In genomic region chr9:91395066-91395772, GRCm38 (mm10) we compare ENCODE assay signal across 26 mouse cellular contexts. TPM values are rescaled to one million over a fixed set of nuclear protein-coding genes. Genes with fewer than 3 reads are reported as not detected.
DNase-seq lines count a peak whose midpoint lies in the region; ATAC-seq and TF ChIP-seq lines count a peak whose summit lies in the region.
"Had no signal": no experiment of that assay in that cellular context is flagged by ENCODE, and none has a peak within 500 bp of the region (broad histone marks: within the 10 kb centered on the region; RNA-seq: fewer than 3 reads in every experiment).

No protein-coding gene starts in this region.

- no peak overlapping the region for H3K9ac ChIP-seq in hindbrain, embryonic 13.5 days
- no peak overlapping the region for H3K9ac ChIP-seq in hindbrain, postnatal 0 days (replicated peaks; ENCODE audit: low read length)
- H3K9ac ChIP-seq: limb, embryonic 13.5 days; liver, embryonic 12.5 days; midbrain, embryonic 15.5 days had no signal

- DNase-seq in cerebellum, postnatal 14 days: peak; percentile 43 to 58
- DNase-seq in cerebellum, postnatal 36 days: no peak
- DNase-seq in hindbrain, postnatal 0 days (ENCODE audit: low spot score): no peak
- peak; percentile 23 for DNase-seq in embryonic facial prominence, embryonic 10.5 days (ENCODE audit: low spot score)
- DNase-seq in limb, embryonic 10.5 days (ENCODE audit: low spot score): peak; percentile 30
- no peak for DNase-seq in right cerebral cortex, postnatal 4 days
- DNase-seq: adrenal gland, postnatal 10 days; cerebellum, adult 2 months; gastrocnemius, adult 2 months; kidney, adult 9 months; kidney, postnatal 14 days; lung, adult 18-20 months; lung, postnatal 10 days; right cerebral cortex, postnatal 14 days had no signal

- no peaks in the 10 kb centered on the region for H3K9me3 ChIP-seq in hindbrain, embryonic 13.5 days
- H3K9me3 ChIP-seq in hindbrain, postnatal 0 days (ENCODE audit: low read length): no peaks in the 10 kb centered on the region
- H3K9me3 ChIP-seq in embryonic facial prominence, embryonic 10.5 days: no peaks in the 10 kb centered on the region
- no peaks in the 10 kb centered on the region for H3K9me3 ChIP-seq in limb, embryonic 10.5 days (replicated peaks)
- H3K9me3 ChIP-seq: limb, embryonic 13.5 days; liver, embryonic 12.5 days had no signal

- H3K4me3 ChIP-seq in hindbrain, embryonic 13.5 days: no peak overlapping the region
- no peak overlapping the region for H3K4me3 ChIP-seq in hindbrain, postnatal 0 days (ENCODE audit: low read length)
- no peak overlapping the region for H3K4me3 ChIP-seq in embryonic facial prominence, embryonic 10.5 days
- no peak overlapping the region for H3K4me3 ChIP-seq in limb, embryonic 10.5 days
- H3K4me3 ChIP-seq: gastrocnemius, adult 2 months; limb, embryonic 13.5 days; liver, embryonic 12.5 days; midbrain, embryonic 15.5 days; myocyte had no signal

- no peak for TF ChIP-seq CTCF in hindbrain, postnatal 0 days (IDR thresholded peaks at IDR 0.05; ENCODE audit: low read depth)

- H3K4me1 ChIP-seq in hindbrain, embryonic 13.5 days (replicated peaks): peaks cover 11% of the 10 kb centered on the region; the same call in 1 of the 2 replicates
- H3K4me1 ChIP-seq in hindbrain, postnatal 0 days (ENCODE audit: insufficient read depth, low read length): no peaks in the 10 kb centered on the region
- H3K4me1 ChIP-seq in embryonic facial prominence, embryonic 10.5 days: no peaks in the 10 kb centered on the region
- no peaks in the 10 kb centered on the region for H3K4me1 ChIP-seq in limb, embryonic 10.5 days
- H3K4me1 ChIP-seq: limb, embryonic 13.5 days; liver, embryonic 12.5 days; midbrain, embryonic 15.5 days had no signal

- WGBS in hindbrain, embryonic 13.5 days: 10% methylated on average over 14 of the region's 14 CpGs
- WGBS in hindbrain, postnatal 0 days: 13% methylated on average over 14 of the region's 14 CpGs
- WGBS in embryonic facial prominence, embryonic 10.5 days: 7% methylated on average over 14 of the region's 14 CpGs
- WGBS in limb, embryonic 10.5 days: 7% methylated on average over 14 of the region's 14 CpGs

- H3K36me3 ChIP-seq in hindbrain, embryonic 13.5 days: no peaks in the 10 kb centered on the region
- H3K36me3 ChIP-seq in hindbrain, postnatal 0 days (ENCODE audit: insufficient read depth, low read length): no peaks in the 10 kb centered on the region
- H3K36me3 ChIP-seq in embryonic facial prominence, embryonic 10.5 days (replicated peaks): no peaks in the 10 kb centered on the region
- H3K36me3 ChIP-seq in limb, embryonic 10.5 days: no peaks in the 10 kb centered on the region
- H3K36me3 ChIP-seq: limb, embryonic 13.5 days; liver, embryonic 12.5 days; midbrain, embryonic 15.5 days had no signal

- peak overlapping the region; percentile 64 for H3K27ac ChIP-seq in hindbrain, embryonic 13.5 days
- no peak overlapping the region for H3K27ac ChIP-seq in hindbrain, postnatal 0 days
- H3K27ac ChIP-seq in embryonic facial prominence, embryonic 10.5 days (replicated peaks): no peak overlapping the region
- H3K27ac ChIP-seq in limb, embryonic 10.5 days: no peak overlapping the region
- H3K27ac ChIP-seq: gastrocnemius, adult 2 months; limb, embryonic 13.5 days; liver, embryonic 12.5 days; midbrain, embryonic 15.5 days had no signal

- no peak for ATAC-seq in hindbrain, embryonic 13.5 days (ENCODE audit: low FRiP score)
- no peak for ATAC-seq in hindbrain, postnatal 0 days
- no peak for ATAC-seq in erythroblast, adult 5-6 weeks (replicated peaks; ENCODE audit: low FRiP score, poor library complexity, severe bottlenecking)
- ATAC-seq: intestine, embryonic 16.5 days; liver, embryonic 12.5 days had no signal

- peaks cover 95% of the 10 kb centered on the region for H3K27me3 ChIP-seq in hindbrain, embryonic 13.5 days
- peaks cover 46% of the 10 kb centered on the region; the same call in 1 of the 2 replicates for H3K27me3 ChIP-seq in hindbrain, postnatal 0 days (ENCODE audit: insufficient read depth, low read length)
- peaks cover 100% of the 10 kb centered on the region for H3K27me3 ChIP-seq in embryonic facial prominence, embryonic 10.5 days (replicated peaks; ENCODE audit: low read depth, poor library complexity, severe bottlenecking)
- H3K27me3 ChIP-seq in limb, embryonic 10.5 days (ENCODE audit: low read depth, poor library complexity, severe bottlenecking): peaks cover 100% of the 10 kb centered on the region

- H3K4me2 ChIP-seq in hindbrain, embryonic 13.5 days: no peak overlapping the region
- no peak overlapping the region for H3K4me2 ChIP-seq in hindbrain, postnatal 0 days (ENCODE audit: low read depth, low read length)
- H3K4me2 ChIP-seq: limb, embryonic 13.5 days; liver, embryonic 12.5 days; midbrain, embryonic 15.5 days had no signal

RNA-seq across cellular contexts. Expression of gene Zic1, which starts 29.6 kb away (rescaled TPM):
- polyA plus RNA-seq in hindbrain, embryonic 13.5 days (2015; fragmentation: Nextera tagmentation; extraction: Ambion mirVana): 13.7 and 21.3 TPM in 2 replicates
- 281 and 342 TPM in 2 replicates for total RNA-seq in hindbrain, postnatal 0 days (2014; rRNA removed)
- polyA plus RNA-seq in hindbrain, postnatal 0 days (2015; fragmentation: Nextera tagmentation; extraction: Ambion mirVana): 19.7 and 21.5 TPM in 2 replicates
- 1.5 and 1.7 TPM in 2 replicates for polyA plus RNA-seq in embryonic facial prominence, embryonic 10.5 days (2016; fragmentation: Nextera tagmentation; extraction: Ambion mirVana)
- 0.05 and 0.06 TPM in 2 replicates for polyA plus RNA-seq in limb, embryonic 10.5 days (2016; fragmentation: Nextera tagmentation; extraction: Ambion mirVana)
- not detected in 2 replicates for total RNA-seq in erythroblast, adult 5-6 weeks (2015; ENCODE audit: low replicate concordance)
- total RNA-seq in erythroblast, adult 5-6 weeks (2017; ENCODE audit: low replicate concordance): not detected in 2 replicates
- total RNA-seq: common myeloid progenitor, adult 5-6 weeks; hematopoietic stem cell, adult 5-6 weeks had no signal
- polyA plus RNA-seq: intestine, embryonic 16.5 days; liver, embryonic 12.5 days; spleen, adult 2 months had no signal

RNA-seq across cellular contexts. Expression of gene Zic4, which starts 33.0 kb away (rescaled TPM):
- 42.7 and 58.2 TPM in 2 replicates for polyA plus RNA-seq in hindbrain, embryonic 13.5 days (2015; fragmentation: Nextera tagmentation; extraction: Ambion mirVana)
- 107 and 144 TPM in 2 replicates for total RNA-seq in hindbrain, postnatal 0 days (2014; rRNA removed)
- polyA plus RNA-seq in hindbrain, postnatal 0 days (2015; fragmentation: Nextera tagmentation; extraction: Ambion mirVana): 51.0 and 58.2 TPM in 2 replicates
- 4.0 and 5.5 TPM in 2 replicates for polyA plus RNA-seq in embryonic facial prominence, embryonic 10.5 days (2016; fragmentation: Nextera tagmentation; extraction: Ambion mirVana)
- polyA plus RNA-seq in limb, embryonic 10.5 days (2016; fragmentation: Nextera tagmentation; extraction: Ambion mirVana): 0.05 and 0.24 TPM in 2 replicates
- not detected in 2 replicates for total RNA-seq in erythroblast, adult 5-6 weeks (2015; ENCODE audit: low replicate concordance)
- total RNA-seq in erythroblast, adult 5-6 weeks (2017; ENCODE audit: low replicate concordance): 0.28 TPM in 1 of 2 replicates, not detected in the other
- total RNA-seq: adrenal gland, postnatal 10 days; common myeloid progenitor, adult 5-6 weeks; gastrocnemius, adult 2 months; hematopoietic stem cell, adult 5-6 weeks had no signal
- polyA plus RNA-seq: heart, embryonic 16.5 days; intestine, embryonic 16.5 days; liver, embryonic 12.5 days; spleen, adult 2 months; urinary bladder, adult 2 months had no signal

Comparison
In these comparisons a context has a peak if more than half of its experiments do, and no peak if none do; other contexts are left out.
1. DNase-seq: peak in cerebellum, postnatal 14 days (2 of 2), embryonic facial prominence, embryonic 10.5 days (single experiment) and limb, embryonic 10.5 days (single experiment); none in cerebellum, postnatal 36 days (0 of 2), hindbrain, postnatal 0 days (single experiment) and right cerebral cortex, postnatal 4 days (single experiment).